8 mouse cellular contexts compared by ENCODE assay signal in the genomic region with DNA sequence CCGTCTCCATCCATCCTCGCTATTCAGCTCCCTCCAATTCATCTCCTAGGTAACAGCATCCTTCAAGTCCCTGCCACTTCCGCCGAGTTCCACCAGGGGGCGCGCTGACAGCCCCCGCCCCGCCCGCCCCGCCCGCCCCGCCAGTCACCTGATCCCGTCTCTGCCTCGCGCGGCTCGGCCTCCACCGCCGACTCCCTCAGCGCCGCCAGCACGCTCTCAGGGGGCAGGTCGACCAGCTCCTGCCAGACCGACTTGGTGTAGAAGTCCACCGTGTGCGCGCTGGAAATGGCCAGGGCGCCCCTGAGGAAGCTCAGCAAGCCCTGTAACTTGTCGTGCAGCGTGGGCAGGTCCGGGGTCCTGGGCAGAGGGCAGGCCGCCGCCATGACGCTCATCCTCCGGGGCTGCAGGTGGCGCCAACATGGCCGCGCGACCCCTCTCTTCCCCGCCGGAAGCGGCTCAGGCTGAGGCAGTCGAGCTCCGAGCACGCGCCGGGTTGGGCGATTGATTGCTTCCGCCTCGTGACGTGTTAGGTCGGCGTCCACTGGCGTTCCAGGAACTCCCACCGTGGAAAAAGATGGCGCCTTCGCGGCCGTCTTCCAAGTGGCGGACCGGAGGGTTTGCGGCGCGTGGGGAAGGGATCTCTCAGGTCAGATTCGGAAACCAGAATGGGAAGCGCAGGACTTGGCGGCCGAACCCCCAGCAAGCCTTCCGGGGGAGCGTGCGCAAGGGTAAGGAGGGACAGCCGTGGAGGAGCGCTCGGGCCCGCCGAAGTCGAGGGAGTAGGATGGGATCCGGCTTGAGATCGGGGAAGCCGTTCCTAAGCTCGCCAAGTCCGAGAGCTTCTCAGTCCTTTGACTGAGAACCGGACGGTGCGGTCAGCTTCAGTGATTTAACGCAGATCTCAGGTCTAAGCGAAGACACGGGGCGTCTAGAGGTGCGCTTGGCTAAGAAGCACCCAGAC. TPM values are rescaled to one million over a fixed set of nuclear protein-coding genes. Genes with fewer than 3 reads are reported as not detected.
A peak's percentile ranks its signal among the peaks of the same experiment; 100 is the strongest.
DNase-seq lines count a peak whose midpoint lies in the region; ATAC-seq lines count a peak whose summit lies in the region.

A gene (plus strand): TSS at position 140 of the 961 bp plus-strand sequence.
A gene (minus strand): TSS at position 453 of the 961 bp plus-strand sequence.

- peak within 1 kb of the TSS; percentile 95 to 99 for H3K27ac ChIP-seq in heart, embryonic 14.5 days (replicated peaks in 1 of 2; ENCODE audit: control insufficient read depth in 1 of 2, insufficient read depth in 1 of 2, low read depth in 2 of 2, low read length in 2 of 2)
- peak within 1 kb of the TSS; percentile 93 for H3K27ac ChIP-seq in liver, embryonic 13.5 days
- H3K27ac ChIP-seq in stomach, embryonic 16.5 days (ENCODE audit: low read length), result peak within 1 kb of the TSS; percentile 96

- H3K9ac ChIP-seq in heart, embryonic 14.5 days (ENCODE audit: low read length), result peak within 1 kb of the TSS; percentile 84
- peak within 1 kb of the TSS; percentile 85 for H3K9ac ChIP-seq in liver, embryonic 13.5 days
- H3K9ac ChIP-seq in stomach, embryonic 16.5 days (ENCODE audit: low read length), result peak within 1 kb of the TSS; percentile 90

- under 1% methylated on average over 88 of the region's 90 CpGs for WGBS in heart, embryonic 14.5 days
- WGBS in liver, embryonic 13.5 days (ENCODE audit: insufficient replicate concordance), result 1% methylated on average over 90 of the region's 90 CpGs
- whole genome bisulfite sequencing in stomach, embryonic 16.5 days, result under 1% methylated on average over 90 of the region's 90 CpGs

- peaks cover 41% of the 10 kb centered on the region for H3K36me3 ChIP-seq in heart, embryonic 14.5 days (ENCODE audit: control insufficient read depth, insufficient read depth, low read length)
- H3K36me3 ChIP-seq in liver, embryonic 13.5 days, result peaks cover 39% of the 10 kb centered on the region
- peaks cover 9% of the 10 kb centered on the region; the same call in 1 of the 2 replicates for H3K36me3 ChIP-seq in stomach, embryonic 16.5 days (ENCODE audit: control insufficient read depth, insufficient read depth, low read length)

- H3K4me1 ChIP-seq in heart, embryonic 14.5 days (ENCODE audit: control insufficient read depth in 2 of 2, insufficient read depth in 2 of 2, low read length in 2 of 2), result peaks cover 2 to 3% of the 10 kb centered on the region in 2 experiments
- H3K4me1 ChIP-seq in liver, embryonic 13.5 days (replicated peaks), result peaks cover 20% of the 10 kb centered on the region
- peaks cover 4% of the 10 kb centered on the region for H3K4me1 ChIP-seq in stomach, embryonic 16.5 days (ENCODE audit: control insufficient read depth, insufficient read depth, low read length)

- no peaks in the 10 kb centered on the region for H3K9me3 ChIP-seq in heart, embryonic 14.5 days (ENCODE audit: control insufficient read depth, low read length)
- H3K9me3 ChIP-seq in liver, embryonic 13.5 days (replicated peaks), result no peaks in the 10 kb centered on the region
- no peaks in the 10 kb centered on the region for H3K9me3 ChIP-seq in stomach, embryonic 16.5 days (replicated peaks; ENCODE audit: control insufficient read depth, low read length)

- DNase-seq in c-Kit-negative CD71-positive TER-119-positive erythroid progenitor cells, embryonic 14.5 days (ENCODE audit: low read depth, low spot score), result peak; percentile 77
- DNase-seq in fibroblast of lung, adult 2 months (ENCODE audit: low read depth), result peak; percentile 91
- DNase-seq in kidney, postnatal 14 days, result peak; percentile 97
- peak; percentile 92 for DNase-seq in liver, embryonic 13.5 days
- peak; percentile 99 for DNase-seq in neural tube, embryonic 10.5 days (ENCODE audit: extremely low spot score, low spot score)

- ATAC-seq in CD4-positive, CD25-positive, alpha-beta regulatory T cell, adult 4 months, result peak; percentile 92
- ATAC-seq in heart, embryonic 14.5 days (ENCODE audit: insufficient number of reproducible peaks, insufficient read depth, low FRiP score, low read depth), result peak; percentile 98
- peak; percentile 94 for ATAC-seq in liver, embryonic 13.5 days (ENCODE audit: low read depth)
- peak; percentile 98 for ATAC-seq in stomach, embryonic 16.5 days (ENCODE audit: insufficient read depth, low FRiP score)

- H3K4me2 ChIP-seq in heart, embryonic 14.5 days (ENCODE audit: low read length), result peak within 1 kb of the TSS; percentile 91
- peak within 1 kb of the TSS; percentile 78 for H3K4me2 ChIP-seq in liver, embryonic 13.5 days
- H3K4me2 ChIP-seq in stomach, embryonic 16.5 days (ENCODE audit: low read depth, low read length), result peak within 1 kb of the TSS; percentile 82

- no peaks in the 10 kb centered on the region for H3K27me3 ChIP-seq in heart, embryonic 14.5 days (ENCODE audit: control insufficient read depth, insufficient read depth, low read length)
- H3K27me3 ChIP-seq in liver, embryonic 13.5 days, result no peaks in the 10 kb centered on the region
- no peaks in the 10 kb centered on the region for H3K27me3 ChIP-seq in stomach, embryonic 16.5 days (ENCODE audit: control insufficient read depth, insufficient read depth, low read length)

- peak within 1 kb of the TSS; percentile 71 to 84 for H3K4me3 ChIP-seq in heart, embryonic 14.5 days (ENCODE audit: control insufficient read depth in 1 of 2, insufficient read depth in 1 of 2, low read depth in 1 of 2, low read length in 2 of 2)
- H3K4me3 ChIP-seq in liver, embryonic 13.5 days (replicated peaks), result peak within 1 kb of the TSS; percentile 81
- peak within 1 kb of the TSS; percentile 94 for H3K4me3 ChIP-seq in stomach, embryonic 16.5 days (replicated peaks; ENCODE audit: low read length)

RNA-seq across cellular contexts. Expression of the first gene that starts in this region (rescaled TPM):
- 10 to 100 TPM; 62.9 to 67.6 TPM for polyA plus RNA-seq in CD4-positive, CD25-positive, alpha-beta regulatory T cell, adult 4 months (2017; shearing (Covaris generic))
- 38.0 and 41.3 TPM in 2 replicates for polyA plus RNA-seq in heart, embryonic 14.5 days (2014; fragmentation: Nextera tagmentation; extraction: Ambion mirVana)
- polyA plus RNA-seq in liver, embryonic 13.5 days (2015; fragmentation: Nextera tagmentation; extraction: Ambion mirVana), result 32.2 and 34.2 TPM in 2 replicates
- 55.7 and 57.4 TPM in 2 replicates for polyA plus RNA-seq in stomach, embryonic 16.5 days (2015; fragmentation: Nextera tagmentation; extraction: Ambion mirVana)

RNA-seq across cellular contexts. Expression of the second gene that starts in this region (rescaled TPM):
- 1 to 10 TPM; 4.1 to 4.9 TPM for polyA plus RNA-seq in CD4-positive, CD25-positive, alpha-beta regulatory T cell, adult 4 months (2017; shearing (Covaris generic))
- polyA plus RNA-seq in heart, embryonic 14.5 days (2014; fragmentation: Nextera tagmentation; extraction: Ambion mirVana), result 11.0 and 12.2 TPM in 2 replicates
- polyA plus RNA-seq in liver, embryonic 13.5 days (2015; fragmentation: Nextera tagmentation; extraction: Ambion mirVana), result 5.3 and 7.6 TPM in 2 replicates
- polyA plus RNA-seq in stomach, embryonic 16.5 days (2015; fragmentation: Nextera tagmentation; extraction: Ambion mirVana), result 10.3 and 11.3 TPM in 2 replicates

Comparison
In these comparisons a context has a peak if more than half of its experiments do, and no peak if none do; other contexts are left out.
1. Peak in every context shown above with its lines: DNase-seq, ATAC-seq, H3K4me3 ChIP-seq and H3K27ac ChIP-seq.